Mouse (Mus musculus): ENCODE data around the gene Muc15. TPM values are rescaled to one million over a fixed set of nuclear protein-coding genes. Genes with fewer than 3 reads are reported as not detected.

Muc15 gene
- 0.20 and 0.30 TPM in 2 replicates for polyA plus RNA-seq (2015; fragmentation: Nextera tagmentation; extraction: Ambion mirVana)

- no peak for DNase-seq (ENCODE audit: low spot score)
Measured at GRCm38 (mm10) chr2:110721290-110721753, at the start of gene Muc15. Muc15 (plus strand) TSS chr2:110721340.

- no peak for DNase-seq (ENCODE audit: low spot score)
Measured at GRCm38 (mm10) chr2:110709436-110709835, 11.7 kb upstream of the Muc15 start.

GRCm38 (mm10) chr2:110710055-110710720 is 11.0 kb upstream of the Muc15 start:
- DNase-seq (ENCODE audit: low spot score): no peak

GRCm38 (mm10) chr2:110719051-110719450 is 2.1 kb upstream of the Muc15 start:
- DNase-seq (ENCODE audit: low spot score): no peak

- DNase-seq (ENCODE audit: low spot score): no peak
Measured at GRCm38 (mm10) chr2:110722208-110722607, 1.1 kb downstream of the Muc15 start.

GRCm38 (mm10) chr2:110726106-110726505 is 5.0 kb downstream of the Muc15 start:
- DNase-seq (ENCODE audit: low spot score): no peak

- DNase-seq (ENCODE audit: low spot score): no peak
Measured at GRCm38 (mm10) chr2:110737236-110737635, 16.1 kb downstream of the Muc15 start.

GRCm38 (mm10) chr2:110737981-110738380 is 16.8 kb downstream of the Muc15 start:
- no peak for DNase-seq (ENCODE audit: low spot score)

GRCm38 (mm10) chr2:110739781-110740180 is 18.6 kb downstream of the Muc15 start:
- DNase-seq (ENCODE audit: low spot score): no peak

GRCm38 (mm10) chr2:110740493-110740892 is 19.4 kb downstream of the Muc15 start:
- DNase-seq (ENCODE audit: low spot score): no peak

- DNase-seq (ENCODE audit: low spot score): no peak
Measured at GRCm38 (mm10) chr2:110757556-110757955, 36.4 kb downstream of the Muc15 start.

GRCm38 (mm10) chr2:110759434-110759833 is 38.3 kb downstream of the Muc15 start:
- no peak for DNase-seq (ENCODE audit: low spot score)

GRCm38 (mm10) chr2:110787396-110787795 is 66.3 kb downstream of the Muc15 start:
- DNase-seq (ENCODE audit: low spot score): no peak

Other genes starting within 250 kb of the Muc15 start
- gene Slc5a12, start 124.0 kb upstream of the Muc15 start, polyA plus RNA-seq (2015; fragmentation: Nextera tagmentation; extraction: Ambion mirVana): not detected in 2 replicates
- gene Ano3, start 229.6 kb downstream of the Muc15 start, polyA plus RNA-seq (2015; fragmentation: Nextera tagmentation; extraction: Ambion mirVana): 0.03 TPM in 2 replicates

Data from thymus, postnatal 0 days (tissue).